Mouse (Mus musculus) fat pad, adult 2 months (tissue): ENCODE results near the gene Lamp1.
"Not testable (repeated sequence)": the region's sequence is repeated elsewhere in the genome, so short reads cannot be mapped to it uniquely, and the experiment has no call there.

ENCODE experiments used
- DNase-seq: peaks from one replicate; pipeline ENCODE4 v3.0.0-alpha.2; 2011; ENCODE audit warnings: low read depth, low spot score; ENCODE audit errors: extremely low read depth

Gene Lamp1

GRCm38 (mm10) chr8:13158718-13159376 lies at the start of gene Lamp1:
Lamp1 (plus strand) TSS chr8:13159161.
- DNase-seq, result peak; percentile 56

- no peak for DNase-seq
Observed at GRCm38 (mm10) chr8:13109416-13109960, 49.5 kb upstream of the Lamp1 start.

- DNase-seq, result no peak
Observed at GRCm38 (mm10) chr8:13111917-13112316, 47.0 kb upstream of the Lamp1 start.

GRCm38 (mm10) chr8:13113232-13113631 lies 45.7 kb upstream of the Lamp1 start:
- no peak for DNase-seq

- no peak for DNase-seq
Observed at GRCm38 (mm10) chr8:13117096-13117495, 41.9 kb upstream of the Lamp1 start.

- no peak for DNase-seq
Observed at GRCm38 (mm10) chr8:13118516-13118915, 40.4 kb upstream of the Lamp1 start.

GRCm38 (mm10) chr8:13120882-13121665 lies 37.9 kb upstream of the Lamp1 start:
- no peak for DNase-seq

GRCm38 (mm10) chr8:13122887-13123421 lies 36.0 kb upstream of the Lamp1 start:
- no peak for DNase-seq

- no peak for DNase-seq
Observed at GRCm38 (mm10) chr8:13124897-13125296, 34.1 kb upstream of the Lamp1 start.

- not testable (repeated sequence) for DNase-seq
Observed at GRCm38 (mm10) chr8:13132220-13132619, 26.7 kb upstream of the Lamp1 start.

- no peak for DNase-seq
Observed at GRCm38 (mm10) chr8:13139641-13140182, 19.2 kb upstream of the Lamp1 start.

- DNase-seq, result no peak
Observed at GRCm38 (mm10) chr8:13141681-13142080, 17.3 kb upstream of the Lamp1 start.

GRCm38 (mm10) chr8:13148476-13148875 lies 10.5 kb upstream of the Lamp1 start:
- DNase-seq, result no peak

GRCm38 (mm10) chr8:13149287-13149686 lies 9.7 kb upstream of the Lamp1 start:
- no peak for DNase-seq

GRCm38 (mm10) chr8:13149866-13150265 lies 9.1 kb upstream of the Lamp1 start:
- no peak for DNase-seq

GRCm38 (mm10) chr8:13150929-13151328 lies 8.0 kb upstream of the Lamp1 start:
- DNase-seq, result no peak

- DNase-seq, result peak; percentile 58
Observed at GRCm38 (mm10) chr8:13154099-13154498, 4.9 kb upstream of the Lamp1 start.

GRCm38 (mm10) chr8:13155358-13155757 lies 3.6 kb upstream of the Lamp1 start:
- DNase-seq, result no peak

GRCm38 (mm10) chr8:13156327-13157097 lies 2.4 kb upstream of the Lamp1 start:
- no peak for DNase-seq

GRCm38 (mm10) chr8:13159377-13159881 lies 468 bp downstream of the Lamp1 start:
- no peak for DNase-seq

GRCm38 (mm10) chr8:13160691-13161090 lies 1.7 kb downstream of the Lamp1 start:
- no peak for DNase-seq
